Mouse (Mus musculus) heart, postnatal 0 days (tissue): Measurements from ENCODE around the gene Akap2. TPM values are rescaled to one million over a fixed set of nuclear protein-coding genes. Genes with fewer than 3 reads are reported as not detected.
A peak's percentile ranks its signal among the peaks of the same experiment; 100 is the strongest.

ENCODE experiments used
- ATAC-seq: fragments of 200-750 bp; cut with Nextera tagmentation; 2 replicates; pipeline ENCODE4 v1.8.0; 2017; ENCODE audit warnings: low read depth, moderate number of reproducible peaks, moderate library complexity; ENCODE audit not compliant: insufficient read depth
- DNase-seq: peaks from one replicate; pipeline ENCODE4 v3.0.0-alpha.2; 2016; ENCODE audit warnings: low spot score
- H3K27ac ChIP-seq: fragments of 300-500 bp; sonication (generic); 2 replicates; pipeline ENCODE4 v1.5.1; 2014; ENCODE audit warnings: low read depth, mild to moderate bottlenecking
- H3K27me3 ChIP-seq: fragments of 300-500 bp; sonication (generic); 2 replicates; pipeline ENCODE4 v1.6.1; 2014; ENCODE audit warnings: low read length, mixed read lengths; ENCODE audit not compliant: control insufficient read depth, insufficient read depth
- H3K36me3 ChIP-seq: fragments of 300-500 bp; sonication (generic); replicated peaks from 2 replicates; pipeline ENCODE4 v1.6.1; 2014; ENCODE audit warnings: low read length, mixed read lengths; ENCODE audit not compliant: control insufficient read depth, insufficient read depth
- H3K4me1 ChIP-seq: fragments of 300-500 bp; sonication (generic); 2 replicates; pipeline ENCODE4 v1.6.1; 2014; ENCODE audit warnings: antibody characterized with exemption; ENCODE audit not compliant: control insufficient read depth, insufficient read depth
- H3K4me2 ChIP-seq: fragments of 300-500 bp; sonication (generic); 2 replicates; pipeline ENCODE4 v1.6.1; 2014; ENCODE audit warnings: low read depth, mild to moderate bottlenecking, low read length, moderate library complexity
- H3K4me3 ChIP-seq: fragments of 300-500 bp; sonication (generic); 2 replicates; pipeline ENCODE4 v1.5.1; 2014; ENCODE audit warnings: low read depth, low read length
- H3K9ac ChIP-seq: fragments of 300-500 bp; sonication (generic); replicated peaks from 2 replicates; pipeline ENCODE4 v1.6.1; 2014; ENCODE audit warnings: low read depth, low read length, mixed read lengths
- H3K9me3 ChIP-seq: fragments of 300-500 bp; sonication (generic); replicated peaks from 2 replicates; pipeline ENCODE4 v1.6.1; 2016; ENCODE audit warnings: low read length; ENCODE audit not compliant: control insufficient read depth
- CTCF ChIP-seq: IDR thresholded peaks from 2 replicates; pipeline ENCODE4 v1.5.1; 2016; ENCODE audit warnings: antibody characterized with exemption, control low read depth, low read depth
- EP300 ChIP-seq: IDR thresholded peaks from 2 replicates; pipeline ENCODE4 v1.6.1; 2016; ENCODE audit warnings: antibody characterized with exemption, low read depth
- WGBS: fragments of 180-500 bp; shearing (Covaris S2); extraction: QIAGEN DNeasy Blood & Tissue Kit; methylation state at CpG from one replicate; pipeline ENCODE4 v1.1.7; 2014; 5-methylcytosine and 5-hydroxymethylcytosine counted together
- polyA plus RNA-seq: library from polyadenylated mRNA; unstranded; fragments of >200 nt; fragmentation: Nextera tagmentation; extraction: Ambion mirVana; gene quantifications from 2 replicates; pipeline ENCODE4 v1.2.1, GENCODE M21; 2015
- total RNA-seq: library from RNA; depleted of rRNA; stranded (reverse); fragments of >200 nt; gene quantifications from 2 replicates; pipeline ENCODE4 v1.2.3, GENCODE M21; 2014; ENCODE audit warnings: low replicate concordance

Akap2 gene
- total and polyA plus RNA-seq, 2 experiments from 2014 or later, result 37.7 to 64.1 TPM

DNA sequence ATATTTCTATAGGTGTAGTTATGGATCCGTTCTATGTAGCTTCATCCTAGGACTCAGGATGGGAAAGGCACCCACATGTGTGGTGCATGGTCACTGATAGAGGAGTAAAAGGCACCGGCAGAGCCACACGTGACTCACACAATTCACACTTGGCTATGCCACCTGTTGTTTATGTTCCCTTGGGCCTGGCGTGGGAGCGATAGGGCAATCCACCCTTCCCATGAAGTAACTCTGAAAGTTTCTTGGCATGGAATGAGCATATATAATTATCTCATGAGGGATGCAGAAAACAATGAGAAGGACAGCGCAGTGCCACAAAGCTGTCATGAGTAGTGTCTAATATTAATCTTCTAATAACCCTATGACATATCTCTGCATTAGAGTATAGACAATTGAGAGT lies 12.6 kb downstream of the Akap2 start:
- Histone ChIP-seq H3K4me2 (no peak overlapping the region), H3K9me3 (no peaks in the 10 kb centered on the region), H3K9ac (no peak overlapping the region), H3K36me3 (0 out of 2 replicates have a peak, but pooled peaks cover 4% of the 10 kb centered on the region), H3K27me3 (no peaks in the 10 kb centered on the region), H3K27ac (peak overlapping the region; percentile 50; the same call in 1 of the 2 replicates), H3K4me3 (no peak overlapping the region), H3K4me1 (peaks cover 29% of the 10 kb centered on the region)
- DNase-seq (no peak), ATAC-seq (no peak)
- no peak for TF ChIP-seq CTCF
- TF ChIP-seq EP300, result no peak
- WGBS, result 42% methylated on average over 6 of the region's 6 CpGs

DNA sequence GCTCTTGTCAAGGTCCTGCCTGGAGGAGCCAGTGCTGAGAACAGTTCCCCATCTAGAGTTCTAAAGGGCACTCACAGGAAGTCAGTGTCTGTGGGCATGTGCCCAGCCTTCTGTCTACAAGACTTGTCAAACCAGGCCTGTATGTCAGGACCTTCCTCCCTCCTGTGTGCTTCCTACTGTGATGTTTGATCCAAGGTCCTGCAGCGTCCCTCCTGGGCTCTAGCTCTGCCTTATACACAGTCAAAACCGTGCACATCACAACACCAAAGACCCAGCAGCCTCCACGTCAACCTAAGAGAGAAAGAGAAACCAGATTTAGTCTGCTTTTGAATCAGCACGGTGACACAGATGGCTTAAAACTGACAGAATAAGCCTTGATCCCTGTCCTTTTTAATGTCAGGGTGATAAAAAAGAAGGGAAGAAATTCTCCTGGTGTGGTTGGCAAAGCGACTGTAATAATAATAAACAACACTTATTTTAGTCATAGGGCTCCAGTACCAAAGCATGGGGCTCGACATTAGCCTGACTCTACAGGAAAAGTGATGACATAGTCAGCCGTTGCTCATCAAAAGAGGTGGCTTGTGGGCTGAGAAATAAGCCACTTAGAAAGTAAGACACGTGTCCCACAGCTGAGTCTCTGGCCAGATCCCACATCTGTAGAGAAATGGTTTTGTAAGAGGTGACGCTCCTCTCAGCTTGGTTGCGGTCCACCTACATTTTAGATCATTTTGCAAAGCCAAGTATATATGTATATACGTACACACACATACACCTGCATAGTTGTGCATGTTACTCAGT lies 13.5 kb downstream of the Akap2 start:
- H3K27ac ChIP-seq, result peak overlapping the region; percentile 50
- WGBS, result 64% methylated on average over 11 of the region's 11 CpGs
- ATAC-seq (no peak), DNase-seq (no peak)
- H3K36me3 ChIP-seq, result 0 out of 2 replicates have a peak, but pooled peaks cover 4% of the 10 kb centered on the region
- no peak overlapping the region for H3K4me3 ChIP-seq
- H3K27me3 ChIP-seq, result no peaks in the 10 kb centered on the region
- H3K4me2 ChIP-seq, result peak overlapping the region; percentile 3; the same call in 1 of the 2 replicates
- no peak overlapping the region for H3K9ac ChIP-seq
- no peaks in the 10 kb centered on the region for H3K9me3 ChIP-seq
- peaks cover 29% of the 10 kb centered on the region for H3K4me1 ChIP-seq
- TF ChIP-seq CTCF (no peak), EP300 (no peak)

- 91% methylated on average over 5 of the region's 5 CpGs for WGBS
- Histone ChIP-seq H3K36me3 (peaks cover 4% of the 10 kb centered on the region; the same call in 1 of the 2 replicates), H3K9me3 (no peaks in the 10 kb centered on the region), H3K4me2 (no peak overlapping the region), H3K4me1 (peaks cover 29% of the 10 kb centered on the region), H3K9ac (no peak overlapping the region), H3K27ac (no peak overlapping the region), H3K27me3 (no peaks in the 10 kb centered on the region), H3K4me3 (no peak overlapping the region)
- no peak for TF ChIP-seq EP300
- no peak for TF ChIP-seq CTCF
- DNase-seq, result no peak
- no peak for ATAC-seq
These were observed 14.9 kb downstream of the Akap2 start for GRCm38 (mm10) chr4:57732351-57732750.

GRCm38 (mm10) chr4:57733445-57733844 lies 16.0 kb downstream of the Akap2 start:
- ATAC-seq (peak; percentile 75), DNase-seq (peak; percentile 45)
- Histone ChIP-seq H3K27ac (no peak overlapping the region; the same call in 1 of the 2 replicates), H3K27me3 (no peaks in the 10 kb centered on the region), H3K4me2 (no peak overlapping the region), H3K9ac (no peak overlapping the region), H3K36me3 (peaks cover 4% of the 10 kb centered on the region; the same call in 1 of the 2 replicates), H3K9me3 (no peaks in the 10 kb centered on the region), H3K4me3 (no peak overlapping the region), H3K4me1 (peaks cover 29% of the 10 kb centered on the region)
- 41% methylated on average over 3 of the region's 3 CpGs for WGBS
- TF ChIP-seq EP300, result no peak
- no peak for TF ChIP-seq CTCF

GRCm38 (mm10) chr4:57735426-57735825 lies 18.0 kb downstream of the Akap2 start:
- no peak for ATAC-seq
- TF ChIP-seq EP300 (no peak), CTCF (no peak)
- Histone ChIP-seq H3K4me1 (0 out of 2 replicates have a peak, but pooled peaks cover 10% of the 10 kb centered on the region), H3K27ac (no peak overlapping the region), H3K4me3 (no peak overlapping the region), H3K9ac (no peak overlapping the region), H3K36me3 (peaks cover 4% of the 10 kb centered on the region; the same call in 1 of the 2 replicates), H3K4me2 (no peak overlapping the region), H3K9me3 (no peaks in the 10 kb centered on the region), H3K27me3 (no peaks in the 10 kb centered on the region)
- DNase-seq, result no peak
- WGBS, result 77% methylated on average over 5 of the region's 5 CpGs
